Mouse (Mus musculus): ENCODE measurements around the gene Lypd4.

DNA sequence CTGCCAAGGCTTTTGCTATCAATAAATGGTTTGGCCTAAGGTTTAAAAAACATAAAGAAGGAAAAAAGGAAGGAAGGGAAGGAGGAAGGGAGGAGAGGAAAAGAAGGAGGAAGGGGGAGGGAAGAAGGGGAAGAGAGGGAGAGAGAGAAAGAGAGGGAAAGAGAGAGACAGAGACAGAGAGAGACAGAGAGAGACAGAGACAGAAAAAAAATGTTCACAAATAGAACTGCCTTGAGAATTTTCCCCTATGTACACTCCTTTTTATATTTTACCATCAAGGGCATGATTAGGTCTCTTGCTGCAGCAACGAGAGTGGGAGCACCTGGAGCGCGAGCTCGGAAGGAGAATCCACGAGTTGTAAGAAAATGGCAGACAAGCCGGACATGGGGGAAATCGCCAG, 7.8 kb downstream of the Lypd4 start, which contains the start of gene Gm9844:
- TF ChIP-seq CTCF (IDR thresholded peaks at IDR 0.05; ENCODE audit: low read depth, low read length) (no peak), POLR2A (IDR thresholded peaks at IDR 0.05; ENCODE audit: extremely low read depth, insufficient read depth, low read length) (no peak)

All from liver, adult 2 months (tissue).